Mouse (Mus musculus) hindbrain, postnatal 0 days (tissue): ENCODE results near the gene Prkag1. TPM values are rescaled to one million over a fixed set of nuclear protein-coding genes. Genes with fewer than 3 reads are reported as not detected.

ENCODE experiments used
- ATAC-seq: fragments of 200-750 bp; cut with Nextera tagmentation; 2 replicates; pipeline ENCODE4 v1.8.0; 2017; ENCODE audit warnings: mild to moderate bottlenecking, moderate TSS enrichment, moderate library complexity
- DNase-seq: peaks from one replicate; pipeline ENCODE4 v3.0.0-alpha.2; 2015; ENCODE audit warnings: low spot score
- H3K27ac ChIP-seq: fragments of 300-500 bp; sonication (generic); 2 replicates; pipeline ENCODE4 v1.5.1; 2014; ENCODE audit warnings: mild to moderate bottlenecking
- H3K27me3 ChIP-seq: fragments of 300-500 bp; sonication (generic); 2 replicates; pipeline ENCODE4 v1.6.1; 2014; ENCODE audit warnings: low read length, mixed read lengths; ENCODE audit not compliant: insufficient read depth
- H3K36me3 ChIP-seq: fragments of 300-500 bp; sonication (generic); 2 replicates; pipeline ENCODE4 v1.6.1; 2014; ENCODE audit warnings: low read length, mixed read lengths; ENCODE audit not compliant: insufficient read depth
- H3K4me1 ChIP-seq: fragments of 300-500 bp; sonication (generic); 2 replicates; pipeline ENCODE4 v1.6.1; 2014; ENCODE audit warnings: antibody characterized with exemption, low read length, mixed read lengths; ENCODE audit not compliant: insufficient read depth
- H3K4me2 ChIP-seq: fragments of 300-500 bp; sonication (generic); 2 replicates; pipeline ENCODE4 v1.6.1; 2014; ENCODE audit warnings: low read depth, mild to moderate bottlenecking, low read length, moderate library complexity, mixed read lengths
- H3K4me3 ChIP-seq: fragments of 300-500 bp; sonication (generic); 2 replicates; pipeline ENCODE4 v1.5.1; 2014; ENCODE audit warnings: low read length
- H3K9ac ChIP-seq: fragments of 300-500 bp; sonication (generic); replicated peaks from 2 replicates; pipeline ENCODE4 v1.6.1; 2014; ENCODE audit warnings: mild to moderate bottlenecking, low read length, moderate library complexity, mixed read lengths
- H3K9me3 ChIP-seq: fragments of 300-500 bp; sonication (generic); 2 replicates; pipeline ENCODE4 v1.6.1; 2016; ENCODE audit warnings: low read length, mixed read lengths
- CTCF ChIP-seq: IDR thresholded peaks from 2 replicates; pipeline ENCODE4 v1.5.1; 2016; ENCODE audit warnings: antibody characterized with exemption, control low read depth, low read depth
- WGBS: fragments of 180-500 bp; shearing (Covaris S2); extraction: QIAGEN DNeasy Blood & Tissue Kit; methylation state at CpG from one replicate; pipeline ENCODE4 v1.1.7; 2014; 5-methylcytosine and 5-hydroxymethylcytosine counted together
- polyA plus RNA-seq: library from polyadenylated mRNA; unstranded; fragments of >200 nt; fragmentation: Nextera tagmentation; extraction: Ambion mirVana; gene quantifications from 2 replicates; pipeline ENCODE4 v1.2.1, GENCODE M21; 2015
- total RNA-seq: library from RNA; depleted of rRNA; stranded (reverse); fragments of >200 nt; gene quantifications from 2 replicates; pipeline ENCODE4 v1.2.3, GENCODE M21; 2014

Prkag1 gene
- total and polyA plus RNA-seq, 2 experiments from 2014 or later: 61.1 to 99.4 TPM

DNA sequence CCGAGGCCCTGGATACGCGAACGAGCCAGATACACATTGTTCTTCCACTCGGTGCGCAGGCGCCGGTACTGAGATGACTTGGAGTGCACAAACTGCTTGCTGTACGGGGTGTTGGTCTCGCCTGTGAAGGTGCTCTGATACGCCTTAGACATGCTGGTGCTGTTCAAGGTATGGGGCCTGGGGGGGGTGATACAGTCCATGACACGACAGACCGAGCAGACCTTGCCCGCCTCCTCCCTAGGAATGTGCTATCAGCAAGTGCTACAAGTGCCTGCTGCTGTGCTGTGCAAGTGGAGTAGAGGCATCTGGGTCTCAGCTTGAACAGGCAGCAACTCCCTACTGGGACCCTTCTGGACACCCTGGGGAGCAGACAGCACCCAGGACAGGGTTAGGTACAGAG, 4.0 kb upstream of the Prkag1 start:
- Histone ChIP-seq H3K36me3 (peaks cover 69% of the 10 kb centered on the region), H3K27me3 (no peaks in the 10 kb centered on the region), H3K9me3 (no peaks in the 10 kb centered on the region), H3K27ac (no peak overlapping the region), H3K4me3 (no peak overlapping the region), H3K4me1 (no peaks in the 10 kb centered on the region), H3K9ac (no peak overlapping the region), H3K4me2 (no peak overlapping the region)
- DNase-seq: no peak
- 95% methylated on average over 14 of the region's 14 CpGs for WGBS
- no peak for ATAC-seq
- TF ChIP-seq CTCF: no peak

DNA sequence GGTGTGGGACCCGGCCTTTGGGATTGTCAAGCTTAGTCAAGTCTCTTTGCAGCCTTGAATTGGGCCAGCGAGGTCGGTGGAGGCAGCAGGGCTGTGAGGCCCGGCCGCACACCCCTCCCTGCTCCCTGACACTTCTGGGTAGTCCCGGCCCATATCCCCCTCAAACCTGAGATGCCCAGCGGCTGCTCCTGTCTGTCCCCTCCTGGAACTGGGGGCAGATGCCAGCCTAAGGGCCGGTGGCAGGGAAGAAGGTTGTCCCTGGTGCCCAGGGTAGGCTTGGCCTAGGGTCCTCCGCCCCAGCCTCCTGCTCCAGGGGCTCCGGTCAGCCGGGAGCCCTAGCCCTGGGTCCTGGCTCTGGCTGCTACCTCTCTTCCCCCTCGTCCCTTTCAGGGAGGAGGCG, 2.7 kb upstream of the Prkag1 start:
- H3K4me1 ChIP-seq: no peaks in the 10 kb centered on the region
- TF ChIP-seq CTCF: no peak
- H3K27ac ChIP-seq: no peak overlapping the region
- no peak overlapping the region for H3K9ac ChIP-seq
- H3K4me3 ChIP-seq: no peak overlapping the region
- peaks cover 57% of the 10 kb centered on the region for H3K36me3 ChIP-seq
- 87% methylated on average over 13 of the region's 13 CpGs for WGBS
- no peaks in the 10 kb centered on the region for H3K27me3 ChIP-seq
- no peak overlapping the region for H3K4me2 ChIP-seq
- no peaks in the 10 kb centered on the region for H3K9me3 ChIP-seq
- no peak for ATAC-seq
- DNase-seq: no peak

DNA sequence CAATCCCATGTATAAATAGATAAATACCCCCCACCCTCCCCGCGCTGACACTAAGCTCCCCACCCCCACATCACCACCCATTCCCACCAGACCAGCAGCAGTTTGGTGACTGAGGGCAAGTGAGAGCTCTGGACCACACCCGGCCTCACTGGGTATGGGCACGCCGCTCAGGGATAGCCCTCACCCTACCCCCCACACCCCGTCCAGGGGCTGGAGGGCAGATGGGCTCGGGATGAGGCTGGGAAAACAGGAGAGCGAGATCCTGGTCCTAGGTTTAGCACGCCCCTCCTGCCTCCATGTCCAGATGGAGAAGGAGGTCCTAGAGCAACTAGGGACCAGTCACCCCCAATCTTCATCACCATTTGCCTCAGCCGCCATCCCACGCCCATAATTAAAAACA, 2.0 kb upstream of the Prkag1 start:
- H3K27me3 ChIP-seq: no peaks in the 10 kb centered on the region
- H3K4me2 ChIP-seq: no peak overlapping the region
- peaks cover 52% of the 10 kb centered on the region for H3K36me3 ChIP-seq
- no peaks in the 10 kb centered on the region for H3K9me3 ChIP-seq
- 85% methylated on average over 11 of the region's 11 CpGs for WGBS
- no peak overlapping the region for H3K27ac ChIP-seq
- no peak overlapping the region for H3K9ac ChIP-seq
- no peaks in the 10 kb centered on the region for H3K4me1 ChIP-seq
- no peak for TF ChIP-seq CTCF
- H3K4me3 ChIP-seq: no peak overlapping the region
- no peak for DNase-seq
- ATAC-seq: no peak

DNA sequence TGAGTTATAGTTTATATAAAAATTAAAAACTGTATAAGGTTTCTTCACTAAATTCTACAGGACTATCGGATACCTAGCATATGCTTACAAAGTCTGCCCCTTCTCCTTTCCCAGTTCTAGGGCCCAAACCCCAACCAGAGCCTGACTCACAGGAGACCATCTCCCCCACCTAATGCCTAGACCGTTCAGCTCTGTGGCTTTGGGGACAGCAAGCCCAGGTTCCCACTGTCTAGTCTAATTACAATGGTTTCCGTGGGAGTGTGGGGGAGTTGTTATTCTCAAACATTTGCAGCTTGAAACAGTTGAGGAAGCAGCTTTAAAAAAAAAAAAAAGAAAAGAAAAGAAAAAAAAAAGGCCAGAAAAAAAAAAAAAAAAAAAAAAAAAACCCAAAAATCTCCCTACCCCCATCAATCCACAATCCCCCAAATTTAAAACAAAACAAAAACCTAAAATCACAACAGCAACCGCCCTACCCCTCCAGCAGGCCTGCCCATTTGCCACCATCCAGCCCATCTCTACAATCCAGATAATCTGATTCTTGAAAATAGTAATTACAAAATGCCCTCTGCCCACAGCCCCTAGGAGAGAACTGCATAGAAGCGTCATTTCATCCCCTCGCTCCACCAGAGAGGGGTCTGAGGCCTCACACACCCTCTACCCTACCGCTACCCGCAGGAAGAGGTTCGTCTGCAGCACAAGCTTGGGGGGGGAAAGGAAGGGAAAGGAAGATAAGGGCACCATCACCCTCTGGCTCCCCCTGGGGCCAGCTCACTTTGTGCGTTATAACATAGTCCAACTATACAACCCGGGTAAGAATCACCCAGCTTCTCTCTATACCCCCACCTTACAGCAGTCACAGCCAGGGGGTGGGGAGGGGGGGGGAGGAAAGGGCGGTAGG, 1.1 kb upstream of the Prkag1 start:
- Histone ChIP-seq H3K9ac (no peak overlapping the region), H3K27me3 (no peaks in the 10 kb centered on the region), H3K9me3 (no peaks in the 10 kb centered on the region), H3K36me3 (peaks cover 43% of the 10 kb centered on the region), H3K4me3 (no peak overlapping the region), H3K4me1 (no peaks in the 10 kb centered on the region), H3K27ac (no peak overlapping the region), H3K4me2 (peak overlapping the region; percentile 77)
- 59% methylated on average over 12 of the region's 12 CpGs for WGBS
- DNase-seq: no peak
- ATAC-seq: no peak
- TF ChIP-seq CTCF: no peak

DNA sequence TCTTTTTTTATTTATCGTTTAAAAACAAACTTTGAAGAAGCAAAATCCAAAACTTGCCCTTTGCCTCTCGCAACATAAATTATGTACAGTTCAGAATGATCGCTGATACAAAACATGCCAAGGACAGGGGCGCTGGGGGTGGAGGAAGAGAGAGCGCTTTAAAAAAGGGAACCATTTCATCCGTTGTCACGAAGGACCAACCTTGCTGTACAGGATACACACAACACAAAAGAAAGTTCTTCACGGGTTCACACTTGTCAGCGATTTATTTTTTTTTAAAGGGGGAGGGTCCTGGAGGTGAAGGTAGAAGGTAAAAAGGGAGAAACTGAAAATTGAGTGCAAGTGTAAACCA, 339 bp upstream of the Prkag1 start:
- Histone ChIP-seq H3K27ac (peak overlapping the region; percentile 85), H3K36me3 (peaks cover 35% of the 10 kb centered on the region), H3K4me3 (peak overlapping the region; percentile 68), H3K27me3 (no peaks in the 10 kb centered on the region), H3K4me2 (peak overlapping the region; percentile 77), H3K9ac (peak overlapping the region; percentile 64; the same call in 1 of the 2 replicates), H3K4me1 (no peaks in the 10 kb centered on the region), H3K9me3 (no peaks in the 10 kb centered on the region)
- 16% methylated on average over 9 of the region's 9 CpGs for WGBS
- peak; percentile 55 for ATAC-seq
- TF ChIP-seq CTCF: no peak
- no peak for DNase-seq

DNA sequence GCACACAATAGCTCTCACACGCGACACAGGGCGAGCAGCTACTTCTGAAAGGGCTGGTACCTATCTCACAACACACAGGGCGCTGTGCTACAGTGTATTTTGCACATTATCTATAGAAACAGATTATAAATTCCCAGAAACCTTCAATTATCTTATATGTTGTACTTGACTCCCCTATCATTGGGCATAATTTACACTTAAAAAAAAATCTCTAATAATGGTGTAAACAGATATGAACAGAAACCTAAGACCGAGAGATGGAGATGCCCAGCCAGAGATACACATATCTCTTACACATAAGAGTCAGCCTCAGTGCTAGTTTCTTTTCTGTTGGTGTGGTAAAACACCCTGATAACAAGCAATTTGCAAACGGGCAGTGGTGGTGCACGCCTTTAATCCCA, 3.7 kb downstream of the Prkag1 start:
- Histone ChIP-seq H3K9ac (no peak overlapping the region), H3K9me3 (no peaks in the 10 kb centered on the region), H3K27me3 (no peaks in the 10 kb centered on the region), H3K27ac (no peak overlapping the region), H3K4me3 (no peak overlapping the region), H3K4me2 (no peak overlapping the region), H3K4me1 (no peaks in the 10 kb centered on the region), H3K36me3 (peaks cover 12% of the 10 kb centered on the region; the same call in 1 of the 2 replicates)
- WGBS: 92% methylated on average over 7 of the region's 7 CpGs
- ATAC-seq (no peak), DNase-seq (no peak)
- no peak for TF ChIP-seq CTCF

DNA sequence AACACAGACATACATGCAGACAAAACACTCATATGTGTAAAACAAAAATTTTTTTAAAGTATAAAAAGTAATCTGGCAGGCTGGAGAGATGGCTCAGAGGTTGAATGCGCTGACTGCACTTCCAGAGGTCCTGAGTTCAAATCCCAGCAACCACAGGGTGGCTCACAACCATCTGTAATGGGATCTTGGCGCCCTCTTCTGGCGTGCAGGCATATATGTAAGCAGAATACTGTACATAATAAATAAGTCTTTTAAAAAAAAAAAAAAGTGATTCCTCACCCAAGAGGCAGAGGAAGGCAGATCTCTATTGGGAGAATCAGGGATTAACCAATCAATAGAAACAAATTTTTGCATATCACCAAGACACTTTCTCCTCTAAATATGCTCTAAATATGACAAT, 7.9 kb downstream of the Prkag1 start:
- 71% methylated on average over 3 of the region's 3 CpGs for WGBS
- Histone ChIP-seq H3K4me3 (no peak overlapping the region), H3K9ac (no peak overlapping the region), H3K27ac (no peak overlapping the region), H3K27me3 (no peaks in the 10 kb centered on the region), H3K9me3 (no peaks in the 10 kb centered on the region), H3K4me1 (no peaks in the 10 kb centered on the region), H3K36me3 (peaks cover 16% of the 10 kb centered on the region; the same call in 1 of the 2 replicates), H3K4me2 (no peak overlapping the region)
- 0 out of 2 replicates have a peak, but pooled peaks have one; percentile 34 for TF ChIP-seq CTCF
- DNase-seq (no peak), ATAC-seq (no peak)
